Mouse (Mus musculus) liver, postnatal 0 days (tissue): Measurements from ENCODE around the gene Tmem243. TPM values are rescaled to one million over a fixed set of nuclear protein-coding genes. Genes with fewer than 3 reads are reported as not detected.

Experiments used
- ATAC-seq: fragments of 200-750 bp; cut with Nextera tagmentation; 2 replicates; pipeline ENCODE4 v1.8.0; 2017; ENCODE audit warnings: mild to moderate bottlenecking, moderate library complexity
- DNase-seq: peaks from one replicate; pipeline ENCODE4 v3.0.0-alpha.2; 2016
- H3K27ac ChIP-seq: fragments of 300-500 bp; sonication (generic); 2 replicates; pipeline ENCODE4 v1.5.1; 2014; ENCODE audit warnings: antibody characterized with exemption, moderate library complexity, mild to moderate bottlenecking, low read depth
- H3K27me3 ChIP-seq: fragments of 300-500 bp; sonication (generic); 2 replicates; pipeline ENCODE4 v1.6.1; 2014; ENCODE audit warnings: low read length, control low read depth, mixed read lengths; ENCODE audit not compliant: insufficient read depth
- H3K36me3 ChIP-seq: fragments of 300-500 bp; sonication (generic); replicated peaks from 2 replicates; pipeline ENCODE4 v1.6.1; 2014; ENCODE audit warnings: mild to moderate bottlenecking, control low read depth, low read length, moderate library complexity, mixed read lengths; ENCODE audit not compliant: insufficient read depth
- H3K4me1 ChIP-seq: fragments of 300-500 bp; sonication (generic); 2 replicates; pipeline ENCODE4 v1.6.1; 2014; ENCODE audit warnings: antibody characterized with exemption, mild to moderate bottlenecking, control low read depth; ENCODE audit not compliant: insufficient read depth
- H3K4me2 ChIP-seq: fragments of 300-500 bp; sonication (generic); 2 replicates; pipeline ENCODE4 v1.6.1; 2014; ENCODE audit warnings: low read depth, mild to moderate bottlenecking, low read length, moderate library complexity, mixed read lengths
- H3K4me3 ChIP-seq: fragments of 300-500 bp; sonication (generic); 2 replicates; pipeline ENCODE4 v1.5.1; 2014; ENCODE audit warnings: low read depth, low read length
- H3K9ac ChIP-seq: fragments of 300-500 bp; sonication (generic); replicated peaks from 2 replicates; pipeline ENCODE4 v1.6.1; 2014; ENCODE audit warnings: mild to moderate bottlenecking, moderate library complexity
- H3K9me3 ChIP-seq: fragments of 300-500 bp; sonication (generic); 2 replicates; pipeline ENCODE4 v1.6.1; 2016; ENCODE audit warnings: mild to moderate bottlenecking, control low read depth, low read length, mixed read lengths
- CTCF ChIP-seq: sonication (generic); IDR thresholded peaks from 2 replicates; pipeline ENCODE4 v1.5.1; 2016; ENCODE audit warnings: antibody characterized with exemption, low read depth
- EP300 ChIP-seq: IDR thresholded peaks from 2 replicates; pipeline ENCODE4 v1.6.1; 2016; ENCODE audit warnings: antibody characterized with exemption, low read depth, mild to moderate bottlenecking
- WGBS: fragments of 180-500 bp; shearing (Covaris S2); extraction: QIAGEN DNeasy Blood & Tissue Kit; methylation state at CpG from one replicate; pipeline ENCODE4 v1.1.7; 2014; ENCODE audit not compliant: insufficient replicate concordance; 5-methylcytosine and 5-hydroxymethylcytosine counted together
- polyA plus RNA-seq: library from polyadenylated mRNA; unstranded; fragments of >200 nt; fragmentation: Nextera tagmentation; extraction: Ambion mirVana; gene quantifications from 2 replicates; pipeline ENCODE4 v1.2.1, GENCODE M21; 2015

Tmem243 gene
- polyA plus RNA-seq, 1 experiment from 2014 or later: 50.9 TPM

DNA sequence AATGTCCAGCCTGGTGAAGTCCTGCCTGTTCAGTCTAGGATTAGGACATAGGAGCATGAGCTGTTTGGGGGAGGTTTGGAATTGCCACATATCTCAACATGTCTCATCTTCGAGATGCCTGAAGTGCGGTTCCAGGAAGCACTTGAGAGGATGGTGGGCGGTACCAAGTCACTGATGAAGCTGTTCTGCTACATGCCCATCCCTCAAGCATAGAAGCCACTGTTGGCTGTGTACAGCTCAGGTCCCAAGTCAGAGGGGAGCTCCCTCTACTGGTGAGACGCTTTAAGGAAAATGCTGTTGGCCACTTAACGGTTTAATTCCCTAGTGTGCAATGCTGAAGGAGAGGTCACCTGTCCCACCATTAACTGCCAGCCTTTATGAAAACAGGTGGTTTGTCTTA lies 11.3 kb downstream of the Tmem243 start:
- ATAC-seq (peak; percentile 66), DNase-seq (peak; percentile 62)
- Histone ChIP-seq H3K4me1 (peaks cover 19% of the 10 kb centered on the region), H3K9ac (no peak overlapping the region), H3K4me3 (no peak overlapping the region), H3K4me2 (no peak overlapping the region), H3K27ac (no peak overlapping the region), H3K9me3 (no peaks in the 10 kb centered on the region), H3K36me3 (0 out of 2 replicates have a peak, but pooled peaks cover 5% of the 10 kb centered on the region), H3K27me3 (no peaks in the 10 kb centered on the region)
- TF ChIP-seq CTCF: peak; percentile 90
- TF ChIP-seq EP300: no peak
- 12% methylated on average over 5 of the region's 5 CpGs for whole genome bisulfite sequencing

DNA sequence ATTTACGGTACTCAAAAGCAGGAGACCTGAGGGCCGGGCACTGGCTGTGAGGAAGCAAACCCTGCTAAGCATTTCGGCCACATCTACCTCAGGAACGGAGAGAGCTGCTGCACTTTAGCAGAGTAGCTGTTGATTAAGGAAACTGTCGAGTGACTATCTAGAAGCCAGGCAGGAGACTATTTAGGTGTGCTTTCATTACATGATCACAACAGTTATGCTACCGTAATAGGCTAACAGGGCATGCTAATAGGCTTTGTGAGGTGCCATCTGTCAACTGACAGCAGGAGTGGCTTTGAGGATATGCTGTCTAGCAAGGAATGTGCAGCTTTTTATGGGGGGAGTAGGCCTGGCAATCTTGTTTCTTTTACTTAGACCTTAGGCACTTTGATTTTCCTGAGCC lies 13.7 kb downstream of the Tmem243 start:
- DNase-seq (no peak), ATAC-seq (no peak)
- Histone ChIP-seq H3K36me3 (peaks cover 19% of the 10 kb centered on the region), H3K4me3 (no peak overlapping the region), H3K9ac (no peak overlapping the region), H3K27ac (no peak overlapping the region), H3K9me3 (no peaks in the 10 kb centered on the region), H3K4me1 (no peaks in the 10 kb centered on the region), H3K4me2 (no peak overlapping the region), H3K27me3 (no peaks in the 10 kb centered on the region)
- WGBS: 52% methylated on average over 6 of the region's 6 CpGs
- TF ChIP-seq EP300: no peak
- TF ChIP-seq CTCF: no peak

DNA sequence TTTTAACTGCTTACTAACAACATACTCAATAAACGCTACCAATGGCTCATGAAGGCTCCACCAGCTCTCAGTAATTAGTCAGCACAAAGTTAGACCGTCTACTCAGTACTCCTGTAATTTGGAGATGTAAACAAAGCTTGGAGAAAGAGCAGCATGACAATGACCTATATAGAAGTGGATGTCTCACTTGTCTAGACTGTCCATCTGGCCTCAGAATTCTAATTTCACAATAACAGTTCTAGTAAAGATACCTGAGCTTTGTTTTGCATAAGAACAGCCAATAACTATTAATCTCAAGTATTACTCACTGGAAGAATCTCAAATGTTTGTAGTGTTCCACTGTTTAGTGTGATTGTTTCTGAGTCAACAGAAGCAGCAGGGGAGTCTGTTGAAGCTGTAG lies 23.7 kb downstream of the Tmem243 start:
- no peak overlapping the region for H3K4me3 ChIP-seq
- H3K4me1 ChIP-seq: no peaks in the 10 kb centered on the region
- no peaks in the 10 kb centered on the region for H3K27me3 ChIP-seq
- H3K36me3 ChIP-seq: peaks cover 70% of the 10 kb centered on the region
- no peak overlapping the region for H3K4me2 ChIP-seq
- no peaks in the 10 kb centered on the region for H3K9me3 ChIP-seq
- DNase-seq: no peak
- no peak overlapping the region for H3K27ac ChIP-seq
- WGBS: 84% methylated on average over 2 of the region's 2 CpGs
- ATAC-seq: no peak
- no peak overlapping the region for H3K9ac ChIP-seq
- TF ChIP-seq CTCF (no peak), EP300 (no peak)

DNA sequence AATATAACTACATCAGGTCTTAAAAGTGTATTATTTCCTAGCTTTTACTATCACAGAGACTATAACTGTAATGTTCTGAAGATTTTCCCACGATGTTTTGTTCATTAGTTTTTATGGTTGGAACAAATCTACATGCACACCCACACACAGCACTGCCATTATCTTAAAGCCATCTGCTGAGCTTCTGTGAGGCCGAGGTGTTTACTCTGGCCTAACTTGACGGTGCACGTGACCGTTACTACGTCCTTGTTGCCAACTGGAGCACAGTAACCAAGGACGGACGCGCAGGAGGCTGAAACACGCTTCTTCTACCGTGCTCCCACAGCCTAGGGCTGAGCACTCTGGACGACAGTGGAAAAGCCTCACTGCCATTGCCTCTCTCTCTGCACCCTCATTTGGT lies 28.1 kb downstream of the Tmem243 start:
- DNase-seq (no peak), ATAC-seq (no peak)
- 86% methylated on average over 12 of the region's 12 CpGs for WGBS
- Histone ChIP-seq H3K4me3 (no peak overlapping the region), H3K36me3 (peaks cover 63% of the 10 kb centered on the region), H3K4me2 (no peak overlapping the region), H3K4me1 (no peaks in the 10 kb centered on the region), H3K9me3 (no peaks in the 10 kb centered on the region), H3K27ac (no peak overlapping the region), H3K9ac (no peak overlapping the region), H3K27me3 (no peaks in the 10 kb centered on the region)
- no peak for TF ChIP-seq CTCF
- no peak for TF ChIP-seq EP300

DNA sequence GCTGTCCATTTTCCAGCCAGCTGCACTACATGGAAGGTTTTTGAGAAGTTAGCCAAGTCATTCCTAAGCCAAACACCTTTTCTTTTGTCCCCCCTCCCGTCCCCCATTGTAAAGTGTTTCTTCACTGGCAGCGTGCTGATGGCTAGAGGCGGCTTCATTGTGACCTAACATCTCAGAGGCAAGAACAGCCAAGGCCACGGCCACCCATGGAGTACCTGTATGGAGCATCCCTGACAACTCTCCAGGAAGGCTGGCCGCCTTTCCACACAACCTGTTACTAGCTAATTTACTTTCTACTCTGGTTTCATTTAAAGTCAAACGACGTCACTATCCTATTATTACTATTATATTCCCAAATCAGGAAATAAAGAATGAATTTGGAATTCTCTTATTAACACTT lies 31.3 kb downstream of the Tmem243 start:
- DNase-seq (no peak), ATAC-seq (no peak)
- Histone ChIP-seq H3K27ac (no peak overlapping the region), H3K4me3 (no peak overlapping the region), H3K9ac (no peak overlapping the region), H3K4me2 (no peak overlapping the region), H3K9me3 (no peaks in the 10 kb centered on the region), H3K27me3 (no peaks in the 10 kb centered on the region), H3K4me1 (no peaks in the 10 kb centered on the region), H3K36me3 (peaks cover 60% of the 10 kb centered on the region)
- WGBS: 89% methylated on average over 7 of the region's 7 CpGs
- TF ChIP-seq CTCF: no peak

DNA sequence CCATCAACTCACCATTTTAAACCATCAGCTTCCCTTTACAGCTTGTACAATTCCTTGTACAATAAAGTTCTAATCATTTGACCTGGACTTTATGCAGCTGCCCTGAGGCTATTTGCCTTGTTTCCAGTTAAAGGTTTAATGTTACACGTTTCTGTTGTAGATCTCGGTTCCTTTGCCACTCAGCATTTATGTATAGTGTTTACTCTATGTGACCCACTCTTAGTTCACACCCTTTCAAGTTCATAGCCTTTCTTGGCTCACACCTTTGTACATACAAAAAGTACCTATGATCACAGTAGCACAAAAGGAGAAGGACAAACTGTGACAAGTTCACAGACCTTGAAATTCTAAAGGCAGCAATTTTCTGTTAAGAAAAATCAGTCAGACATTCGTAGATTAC lies 35.1 kb downstream of the Tmem243 start:
- no peak overlapping the region for H3K4me2 ChIP-seq
- no peaks in the 10 kb centered on the region for H3K4me1 ChIP-seq
- DNase-seq (no peak), ATAC-seq (no peak)
- no peak overlapping the region for H3K9ac ChIP-seq
- no peak overlapping the region for H3K4me3 ChIP-seq
- peaks cover 48% of the 10 kb centered on the region for H3K36me3 ChIP-seq
- WGBS: 84% methylated on average over 3 of the region's 3 CpGs
- no peak overlapping the region for H3K27ac ChIP-seq
- no peaks in the 10 kb centered on the region for H3K27me3 ChIP-seq
- no peaks in the 10 kb centered on the region for H3K9me3 ChIP-seq
- TF ChIP-seq CTCF: no peak
- TF ChIP-seq EP300: no peak

DNA sequence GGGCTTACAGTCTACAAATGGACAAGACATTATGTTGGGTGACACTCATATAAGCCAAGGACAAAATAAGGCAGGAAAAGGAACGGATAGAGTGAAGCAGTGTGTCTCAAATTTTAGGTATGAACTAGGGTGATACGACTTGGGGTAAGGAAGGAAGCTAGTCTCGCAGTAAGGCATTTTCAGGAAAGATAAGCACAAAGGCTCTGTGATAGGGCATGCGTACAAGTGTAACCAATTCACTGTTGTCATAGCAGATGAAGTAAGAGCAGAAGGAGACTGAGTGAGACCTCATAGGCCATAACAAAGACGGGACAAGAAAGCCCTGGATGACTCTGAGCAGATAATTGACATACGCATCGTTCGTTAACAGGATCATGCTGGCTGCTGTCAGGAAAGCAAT lies 40.3 kb downstream of the Tmem243 start:
- H3K4me1 ChIP-seq: no peaks in the 10 kb centered on the region
- DNase-seq (no peak), ATAC-seq (no peak)
- no peak overlapping the region for H3K9ac ChIP-seq
- H3K27ac ChIP-seq: no peak overlapping the region
- no peaks in the 10 kb centered on the region for H3K27me3 ChIP-seq
- no peaks in the 10 kb centered on the region for H3K9me3 ChIP-seq
- TF ChIP-seq CTCF: no peak
- no peak for TF ChIP-seq EP300
- WGBS: 63% methylated on average over 8 of the region's 8 CpGs
- no peak overlapping the region for H3K4me2 ChIP-seq
- no peak overlapping the region for H3K4me3 ChIP-seq
- H3K36me3 ChIP-seq: peaks cover 34% of the 10 kb centered on the region
